Mouse (Mus musculus) cerebellum, adult 2 months (tissue): ENCODE measurements around the gene Agbl1.

ENCODE experiments used
- CTCF ChIP-seq: fragments of 200-500 bp; IDR thresholded peaks from 2 replicates; pipeline ENCODE4 v1.5.1; 2011; ENCODE audit warnings: low read depth, mild to moderate bottlenecking, control low read depth, low read length, moderate library complexity, borderline replicate concordance; ENCODE audit not compliant: insufficient read depth
- POLR2A ChIP-seq: fragments of 200-500 bp; IDR thresholded peaks from 2 replicates; pipeline ENCODE4 v1.6.1; 2011; ENCODE audit warnings: low read length, control low read depth, borderline replicate concordance; ENCODE audit not compliant: insufficient read depth

DNA sequence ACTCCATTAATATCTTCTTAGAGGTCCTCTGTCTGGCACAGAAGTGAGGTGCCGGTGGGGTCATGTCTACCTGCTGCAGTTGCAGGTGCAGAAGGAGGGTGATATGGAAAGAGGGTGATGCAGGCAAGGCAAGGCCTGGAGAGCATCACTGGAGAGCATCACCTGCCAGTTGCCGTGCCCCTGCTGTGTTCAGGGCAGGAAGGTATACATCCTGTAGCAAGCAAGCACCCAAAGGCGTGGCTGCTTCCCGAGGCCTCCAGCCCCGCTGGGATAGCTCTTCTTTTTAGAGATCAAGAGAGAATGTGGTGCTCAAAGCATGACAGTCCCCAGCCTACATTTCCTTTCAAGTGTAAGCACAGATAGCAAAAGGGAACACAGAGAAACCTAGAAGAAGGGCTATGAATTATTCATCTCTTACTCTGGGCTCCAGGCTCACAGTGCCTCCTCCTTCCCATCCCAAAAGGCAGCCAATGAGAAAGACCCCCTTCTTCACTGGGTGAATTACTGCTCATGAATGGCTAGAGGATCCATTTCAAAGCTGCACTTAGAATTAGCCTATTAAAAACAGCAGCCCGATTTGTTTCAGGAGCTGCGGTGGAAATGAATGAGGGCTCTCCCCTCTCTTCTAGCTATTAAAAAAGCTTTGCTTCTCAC, 44.6 kb upstream of the Agbl1 start:
- TF ChIP-seq POLR2A (no peak), CTCF (no peak)
